Mouse (Mus musculus) urinary bladder, postnatal 25 days (tissue): ENCODE data around the gene Atp23.
A peak's percentile ranks its signal among the peaks of the same experiment; 100 is the strongest.

Experiments used
- DNase-seq: peaks from one replicate; pipeline ENCODE4 v3.0.0; 2022; ENCODE audit warnings: low spot score

Gene Atp23

GRCm38 (mm10) chr10:126911479-126911878 lies 10.3 kb upstream of the Atp23 start:
- DNase-seq: no peak

GRCm38 (mm10) chr10:126906811-126907210 lies 5.7 kb upstream of the Atp23 start:
- no peak for DNase-seq

DNA sequence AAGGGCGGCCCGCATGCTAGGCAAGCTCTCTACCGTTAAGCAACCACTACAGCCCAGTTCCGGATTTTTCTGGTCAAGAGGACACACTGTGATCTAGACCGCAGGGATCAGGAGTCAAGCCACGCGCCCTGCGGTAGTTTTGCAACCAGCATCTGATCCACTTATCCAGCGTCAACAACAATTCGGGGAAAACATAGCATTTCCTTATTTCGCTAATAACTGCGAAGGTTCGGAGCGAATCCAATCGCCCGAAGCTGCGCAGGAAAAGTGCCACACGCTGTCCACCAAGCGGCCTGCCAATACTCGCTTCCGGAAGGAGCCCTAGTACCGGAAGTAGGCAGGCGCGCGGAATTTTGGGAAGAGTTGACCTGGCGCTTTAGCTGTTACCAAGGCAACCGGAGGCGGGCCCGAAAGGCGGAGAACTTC lies 4.5 kb upstream of the Atp23 start:
- peak; percentile 92 for DNase-seq

DNA sequence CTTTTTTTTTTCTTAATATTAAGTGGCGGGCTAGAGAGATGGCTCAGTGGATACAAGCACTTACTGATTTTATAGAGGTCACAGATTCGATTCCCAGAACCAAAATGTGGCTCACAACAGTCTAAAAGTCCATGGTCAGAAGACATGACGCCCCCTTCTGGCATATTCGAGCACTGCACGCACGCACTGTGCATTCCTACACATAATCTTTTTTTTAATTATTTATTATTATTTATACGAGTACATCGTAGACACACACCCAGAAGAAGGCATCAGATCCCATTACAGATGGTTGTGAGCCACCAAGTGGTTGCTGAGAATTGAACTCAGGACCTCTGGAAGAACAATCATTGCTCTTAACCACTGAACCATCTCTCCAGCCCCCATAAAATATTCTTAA lies 3.9 kb upstream of the Atp23 start:
- DNase-seq: no peak

DNA sequence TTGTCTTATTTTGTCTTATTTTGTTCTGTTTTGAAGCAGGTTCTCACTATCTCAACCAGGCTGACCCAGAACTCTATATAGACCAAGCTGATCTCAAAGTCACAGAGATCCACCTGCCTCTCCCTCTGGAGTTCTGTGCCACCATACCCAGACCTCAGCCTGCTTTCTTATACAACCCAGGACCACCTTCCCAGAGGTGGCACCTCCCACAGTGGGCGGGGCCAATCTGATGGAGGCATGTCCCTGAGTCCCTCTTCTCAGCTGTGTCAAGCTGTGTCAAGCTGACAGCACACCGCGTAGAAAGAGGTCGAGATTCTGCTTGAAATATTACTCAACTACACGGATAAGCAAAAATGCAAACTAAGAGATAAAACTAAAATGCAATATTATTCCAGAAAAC lies 3.1 kb upstream of the Atp23 start:
- DNase-seq: no peak

GRCm38 (mm10) chr10:126901488-126901843 lies 311 bp upstream of the Atp23 start:
- DNase-seq: no peak

DNA sequence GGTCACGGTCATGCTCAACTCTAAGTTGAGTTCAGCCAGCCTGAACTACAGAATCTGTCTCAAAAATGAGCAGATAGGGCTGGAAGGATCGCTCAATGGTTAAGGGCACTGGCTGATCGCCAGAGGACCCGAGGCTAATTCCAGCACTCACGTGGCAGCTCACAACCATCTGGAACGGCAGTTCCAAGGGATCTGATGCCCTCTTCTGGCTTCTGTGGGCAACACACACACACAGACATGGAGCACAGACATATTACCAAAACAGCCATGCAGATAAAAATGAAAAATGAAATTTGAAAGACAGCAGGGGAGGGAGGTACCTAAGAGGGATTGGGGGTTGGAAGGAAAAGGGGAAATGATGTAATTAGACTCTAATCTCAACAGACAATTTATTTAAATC lies 5.3 kb downstream of the Atp23 start:
- DNase-seq: no peak

DNA sequence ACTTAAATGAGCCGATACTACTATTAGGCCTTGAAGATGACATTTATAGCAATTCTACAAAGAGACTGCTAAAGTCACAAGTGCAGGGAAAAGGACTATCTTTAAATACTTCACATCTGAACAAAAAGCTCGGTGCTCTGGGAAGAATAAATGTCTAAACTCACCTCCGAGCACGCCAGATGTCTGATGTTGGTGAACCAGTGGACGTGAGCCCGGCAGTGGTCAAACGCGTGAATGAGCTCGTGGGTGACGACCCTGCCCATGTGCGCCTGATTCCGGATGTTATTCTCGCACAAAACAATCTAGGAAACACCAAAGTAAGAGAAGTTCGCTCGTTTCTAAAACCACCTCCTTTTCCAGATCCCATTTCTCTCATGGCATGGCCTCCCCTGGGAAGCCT lies 7.1 kb downstream of the Atp23 start:
- DNase-seq: no peak

GRCm38 (mm10) chr10:126893145-126893544 lies 8.0 kb downstream of the Atp23 start:
- DNase-seq: no peak

DNA sequence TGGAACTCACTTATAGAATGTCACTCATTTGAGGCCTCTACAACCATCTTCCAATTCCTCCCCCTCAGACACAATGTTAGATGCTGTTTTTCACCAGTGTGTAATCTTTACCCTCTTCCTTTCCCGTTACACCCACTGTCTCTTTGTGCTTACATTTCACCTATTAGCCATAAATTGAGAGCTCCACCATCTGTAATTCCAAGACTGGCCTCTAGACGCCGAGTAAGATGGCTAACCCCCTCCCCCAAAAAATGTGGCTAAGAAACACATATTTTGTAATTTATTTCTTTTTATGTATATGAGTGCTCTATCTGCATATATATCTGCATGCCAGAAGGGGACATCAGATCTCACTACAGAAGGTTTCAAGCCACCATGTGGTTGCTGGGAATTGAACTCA lies 27.4 kb downstream of the Atp23 start:
- DNase-seq: no peak

DNA sequence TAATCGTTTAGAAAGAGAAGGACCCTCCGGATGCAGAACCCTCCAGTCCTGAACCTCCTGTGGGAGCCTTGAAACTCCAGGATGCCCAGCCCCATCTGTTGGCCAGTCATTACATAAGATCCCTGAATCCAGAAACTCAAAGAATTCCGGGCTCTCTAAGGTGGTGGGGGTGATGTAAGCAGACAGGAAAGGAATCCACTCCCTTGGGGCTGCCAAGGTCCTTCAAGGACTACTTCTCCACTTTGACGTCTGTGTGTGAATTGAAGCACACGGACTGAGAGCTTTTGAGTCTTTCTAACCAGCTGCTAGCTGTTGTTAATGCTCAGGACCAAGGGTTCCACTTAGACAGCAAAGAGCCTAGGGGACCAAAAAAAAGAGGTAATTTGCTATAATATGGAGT lies 28.9 kb downstream of the Atp23 start:
- DNase-seq: no peak

DNA sequence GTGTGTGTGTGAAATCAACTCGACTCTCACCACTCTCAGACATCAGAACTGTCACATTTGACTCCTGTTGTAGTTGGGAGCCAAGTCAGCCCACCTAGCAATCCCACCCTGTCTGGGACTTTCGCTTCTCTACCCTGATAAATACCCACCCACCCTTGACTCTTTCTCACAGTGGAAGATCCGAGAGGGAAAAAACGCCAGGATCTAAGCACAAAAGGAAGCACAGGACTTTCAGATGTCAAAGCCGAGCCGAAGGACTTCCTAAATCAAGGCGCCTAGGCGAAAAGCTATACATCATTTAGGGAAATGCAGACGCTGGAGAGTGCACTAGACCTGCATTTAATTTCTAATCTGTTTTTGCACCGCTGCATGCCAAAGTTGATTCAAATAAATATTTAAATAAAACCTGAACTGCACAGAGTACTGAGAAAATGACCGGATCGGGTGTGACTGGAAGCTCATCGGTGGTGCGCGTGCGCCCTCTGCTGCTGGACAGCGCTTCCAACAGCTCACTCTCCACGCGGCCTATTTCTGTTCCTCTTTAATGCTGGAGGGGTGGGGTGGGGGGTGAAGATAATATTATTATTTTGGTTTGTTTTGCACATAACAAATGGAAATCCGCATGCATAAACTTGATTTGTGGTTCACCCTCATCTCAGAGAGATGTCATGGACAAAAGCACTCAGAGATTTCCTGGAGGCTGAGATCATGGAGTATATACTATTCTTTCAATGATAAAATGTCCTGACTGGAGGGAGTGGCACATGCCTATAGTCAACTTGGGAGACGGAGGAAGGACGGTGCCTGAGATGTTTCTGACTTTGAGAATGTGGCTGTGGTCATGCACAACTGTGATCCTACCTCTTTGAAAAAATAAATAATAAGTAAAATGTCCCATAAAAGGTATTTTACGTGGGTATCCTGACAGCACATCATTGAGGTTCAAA lies 31.5 kb downstream of the Atp23 start:
- peak; percentile 72 for DNase-seq

- DNase-seq: no peak
Observed at GRCm38 (mm10) chr10:126865284-126865683, 35.9 kb downstream of the Atp23 start.

- no peak for DNase-seq
Observed at GRCm38 (mm10) chr10:126862193-126862592, 39.0 kb downstream of the Atp23 start.

DNA sequence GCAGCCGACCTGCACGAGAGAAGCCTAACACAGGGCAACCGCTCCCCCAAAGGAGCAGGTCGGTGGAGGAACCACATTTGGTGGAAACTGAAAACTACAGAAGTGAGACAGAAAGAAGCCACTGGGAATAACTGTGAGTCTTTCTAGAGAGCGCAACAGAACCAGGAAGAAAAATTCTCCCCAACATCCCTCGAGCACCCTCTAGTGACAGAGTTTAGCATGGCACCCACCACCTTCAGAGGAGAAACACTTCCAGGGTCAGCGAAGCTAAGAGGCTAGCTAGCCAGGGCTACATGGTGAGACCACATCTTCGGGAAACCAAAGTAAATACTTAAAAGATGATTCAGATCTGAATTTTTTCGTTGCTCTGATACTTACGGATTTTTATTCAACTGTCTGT lies 47.9 kb downstream of the Atp23 start:
- no peak for DNase-seq

GRCm38 (mm10) chr10:126845309-126845911 lies 55.7 kb downstream of the Atp23 start:
- DNase-seq: no peak

DNA sequence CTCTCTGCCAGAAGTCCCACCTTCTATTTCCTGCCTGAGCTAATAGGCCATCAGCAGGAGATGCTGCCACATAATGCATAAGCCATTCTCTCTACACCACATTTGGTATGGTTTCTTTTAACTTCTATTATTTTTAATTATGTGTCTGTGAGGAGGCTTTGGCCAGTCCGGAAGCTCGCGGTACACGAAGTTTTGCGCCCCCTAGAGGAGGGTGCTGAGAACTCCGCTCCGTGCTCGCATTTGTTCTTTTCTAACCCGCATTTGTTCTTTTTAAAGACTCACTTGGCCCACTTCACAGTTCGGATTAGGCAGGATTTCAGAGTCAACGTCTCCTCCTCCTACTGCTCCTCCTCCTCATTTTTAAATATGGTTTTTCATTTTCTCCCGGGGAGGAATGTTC lies 56.5 kb downstream of the Atp23 start:
- DNase-seq: peak; percentile 16

DNA sequence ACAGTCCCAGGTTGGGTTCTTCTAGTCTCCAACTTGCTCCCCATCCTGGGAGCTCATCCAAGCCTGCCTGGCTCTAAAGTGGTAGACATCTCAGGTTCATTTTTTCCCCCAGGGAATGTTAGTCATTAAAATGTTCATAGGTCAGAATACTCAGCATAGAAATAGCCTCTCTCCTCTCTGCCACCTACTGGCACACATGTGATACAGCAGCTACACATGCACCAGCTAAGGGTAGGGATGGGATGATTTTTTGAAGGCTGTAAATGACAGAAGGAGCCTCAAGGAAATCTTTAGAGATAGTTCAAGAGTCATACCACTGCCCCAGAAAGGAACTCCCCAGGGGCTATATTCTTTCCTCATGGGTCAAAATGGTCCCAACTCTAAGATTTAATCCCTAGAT lies 60.9 kb downstream of the Atp23 start:
- no peak for DNase-seq

DNA sequence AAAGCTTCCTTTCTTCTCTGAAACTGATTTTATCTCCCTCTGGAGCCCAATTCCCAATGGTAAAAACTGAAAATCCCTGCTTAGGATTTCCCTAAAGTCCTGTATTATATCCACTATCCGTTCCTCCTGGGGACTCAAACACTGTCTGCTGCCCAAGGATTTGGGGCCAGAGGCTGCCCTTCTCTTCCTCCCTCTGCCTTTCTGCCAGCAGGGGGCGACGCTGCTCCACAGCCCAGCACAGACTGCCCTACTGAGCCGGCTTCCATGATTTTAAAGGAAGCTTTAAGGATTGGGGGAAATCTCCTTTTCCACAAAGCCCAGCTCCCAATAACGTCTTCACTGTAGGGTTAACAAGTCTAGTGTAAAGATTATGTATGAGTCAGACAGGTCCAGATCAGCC lies 68.1 kb downstream of the Atp23 start:
- peak; percentile 9 for DNase-seq

GRCm38 (mm10) chr10:126831329-126831728 lies 69.8 kb downstream of the Atp23 start:
- DNase-seq: no peak

- no peak for DNase-seq
Observed at GRCm38 (mm10) chr10:126828618-126829017, 72.5 kb downstream of the Atp23 start.

DNA sequence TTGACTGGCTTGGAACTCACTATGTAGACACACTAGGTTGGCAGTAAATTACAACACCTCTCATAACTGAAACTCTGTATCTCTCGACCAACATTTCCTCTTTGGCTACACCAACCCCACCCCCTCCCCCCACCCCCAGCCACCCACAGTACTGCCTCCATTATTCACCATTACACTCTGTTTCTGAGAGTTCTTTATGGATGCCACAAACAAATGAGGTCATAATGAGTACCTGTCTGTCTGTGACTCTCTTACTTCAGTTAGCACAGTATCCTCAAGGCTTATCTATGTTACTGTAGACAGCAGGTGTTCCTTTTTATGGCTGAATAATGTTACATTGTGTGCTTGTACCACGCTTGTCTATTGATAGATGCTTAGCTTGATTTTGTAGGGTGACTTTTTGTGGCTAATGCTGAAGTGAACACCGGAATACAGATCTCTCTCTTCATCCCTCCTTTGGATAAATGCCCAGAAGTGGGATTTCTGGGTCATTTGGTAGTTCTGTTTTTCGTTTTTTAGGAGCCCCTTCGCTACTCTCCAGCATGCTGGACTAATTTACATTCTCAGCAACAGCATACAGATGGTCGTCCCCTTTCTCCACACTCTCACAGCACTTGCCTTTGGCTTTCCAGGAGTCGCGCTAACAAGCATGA lies 73.1 kb downstream of the Atp23 start:
- DNase-seq: no peak

DNA sequence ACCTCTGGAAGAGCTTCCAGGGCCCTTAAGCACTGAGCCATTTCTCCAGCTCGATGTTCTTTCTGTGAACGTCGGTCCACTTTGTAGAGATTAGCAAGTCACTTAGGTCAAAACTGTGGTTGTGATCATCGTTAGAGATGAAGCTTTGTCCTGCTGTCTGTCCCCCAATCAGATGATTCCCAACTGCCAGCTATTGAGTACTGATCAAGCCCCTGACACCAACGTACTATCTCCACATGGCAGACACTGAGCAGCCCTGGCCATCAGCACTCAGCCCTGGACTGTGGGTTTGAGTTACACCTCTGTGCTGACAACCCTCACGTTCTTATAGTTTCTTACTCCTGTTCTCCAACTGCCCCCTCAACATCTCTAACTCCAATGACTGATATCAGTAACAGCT lies 74.2 kb downstream of the Atp23 start:
- DNase-seq: no peak
